Mouse (Mus musculus): ENCODE results near the gene Vti1a.

Gene Vti1a

DNA sequence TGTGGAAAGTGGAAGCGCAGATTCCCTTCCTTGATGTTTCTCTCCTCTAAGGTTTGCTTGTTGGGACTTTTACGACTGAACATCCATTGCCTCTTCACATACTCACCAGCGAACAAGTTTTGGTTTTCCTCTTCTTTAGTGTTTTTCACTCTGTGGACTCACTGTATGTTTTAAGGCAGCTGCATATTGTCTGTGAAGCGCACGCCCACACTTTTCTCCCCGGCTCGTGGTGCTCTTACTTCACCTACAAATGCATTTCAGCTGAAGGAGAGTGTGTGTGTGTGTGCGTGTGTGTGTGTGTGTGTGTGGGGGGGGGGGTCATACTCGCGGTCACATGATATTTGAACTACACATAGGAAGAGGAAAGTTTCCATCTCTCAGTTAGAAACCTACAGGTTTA is 21.6 kb downstream of the Vti1a start:
- TF ChIP-seq NANOG (IDR thresholded peaks at IDR 0.05; ENCODE audit: borderline replicate concordance, low read length) (no peak), CTCF (conservative IDR thresholded peaks at IDR 0.05; ENCODE audit: low read length) (no peak)

GRCm38 (mm10) chr19:55340521-55340920 is 24.4 kb downstream of the Vti1a start:
- H3K27me3 ChIP-seq (ENCODE audit: insufficient read depth, low read length), result no peaks in the 10 kb centered on the region
- H3K9me3 ChIP-seq (ENCODE audit: low read length), result no peaks in the 10 kb centered on the region
- H3K4me3 ChIP-seq (replicated peaks; ENCODE audit: low read length), result no peak overlapping the region
- peaks cover 5% of the 10 kb centered on the region; the same call in 1 of the 2 replicates for H3K36me3 ChIP-seq (ENCODE audit: insufficient read depth, low read length)
- no peak for TF ChIP-seq NANOG (IDR thresholded peaks at IDR 0.05; ENCODE audit: borderline replicate concordance, low read length)
- no peak for TF ChIP-seq CTCF (conservative IDR thresholded peaks at IDR 0.05; ENCODE audit: low read length)
- no peak for TF ChIP-seq POU5F1 (IDR thresholded peaks at IDR 0.05; ENCODE audit: borderline replicate concordance, low read length)
- no peaks in the 10 kb centered on the region for H3K4me1 ChIP-seq (replicated peaks; ENCODE audit: low read depth, low read length)

More for the DNA sequence above, 21.6 kb downstream of the Vti1a start:
- no peaks in the 10 kb centered on the region for H3K9me3 ChIP-seq (ENCODE audit: low read length)
- H3K4me3 ChIP-seq (replicated peaks; ENCODE audit: low read length), result no peak overlapping the region
- peaks cover 8% of the 10 kb centered on the region; the same call in 1 of the 2 replicates for H3K36me3 ChIP-seq (ENCODE audit: insufficient read depth, low read length)
- H3K4me1 ChIP-seq (replicated peaks; ENCODE audit: low read depth, low read length), result peaks cover 6% of the 10 kb centered on the region; the same call in 1 of the 2 replicates
- H3K27me3 ChIP-seq (ENCODE audit: insufficient read depth, low read length), result no peaks in the 10 kb centered on the region

- H3K4me1 ChIP-seq (replicated peaks; ENCODE audit: low read depth, low read length), result no peaks in the 10 kb centered on the region
- peaks cover 5% of the 10 kb centered on the region; the same call in 1 of the 2 replicates for H3K36me3 ChIP-seq (ENCODE audit: insufficient read depth, low read length)
- no peak for TF ChIP-seq NANOG (IDR thresholded peaks at IDR 0.05; ENCODE audit: borderline replicate concordance, low read length)
- TF ChIP-seq CTCF (conservative IDR thresholded peaks at IDR 0.05; ENCODE audit: low read length), result no peak
- no peak for TF ChIP-seq POU5F1 (IDR thresholded peaks at IDR 0.05; ENCODE audit: borderline replicate concordance, low read length)
- no peaks in the 10 kb centered on the region for H3K9me3 ChIP-seq (ENCODE audit: low read length)
- H3K27me3 ChIP-seq (ENCODE audit: insufficient read depth, low read length), result no peaks in the 10 kb centered on the region
- no peak overlapping the region for H3K4me3 ChIP-seq (replicated peaks; ENCODE audit: low read length)
Measured at GRCm38 (mm10) chr19:55341377-55341776, 25.3 kb downstream of the Vti1a start.

GRCm38 (mm10) chr19:55342423-55342822 is 26.3 kb downstream of the Vti1a start:
- Histone ChIP-seq H3K36me3 (ENCODE audit: insufficient read depth, low read length) (no peaks in the 10 kb centered on the region), H3K9me3 (ENCODE audit: low read length) (no peaks in the 10 kb centered on the region), H3K27me3 (ENCODE audit: insufficient read depth, low read length) (no peaks in the 10 kb centered on the region), H3K4me3 (replicated peaks; ENCODE audit: low read length) (no peak overlapping the region), H3K4me1 (replicated peaks; ENCODE audit: low read depth, low read length) (no peaks in the 10 kb centered on the region)
- TF ChIP-seq NANOG (IDR thresholded peaks at IDR 0.05; ENCODE audit: borderline replicate concordance, low read length) (no peak), CTCF (conservative IDR thresholded peaks at IDR 0.05; ENCODE audit: low read length) (no peak), POU5F1 (IDR thresholded peaks at IDR 0.05; ENCODE audit: borderline replicate concordance, low read length) (no peak)

DNA sequence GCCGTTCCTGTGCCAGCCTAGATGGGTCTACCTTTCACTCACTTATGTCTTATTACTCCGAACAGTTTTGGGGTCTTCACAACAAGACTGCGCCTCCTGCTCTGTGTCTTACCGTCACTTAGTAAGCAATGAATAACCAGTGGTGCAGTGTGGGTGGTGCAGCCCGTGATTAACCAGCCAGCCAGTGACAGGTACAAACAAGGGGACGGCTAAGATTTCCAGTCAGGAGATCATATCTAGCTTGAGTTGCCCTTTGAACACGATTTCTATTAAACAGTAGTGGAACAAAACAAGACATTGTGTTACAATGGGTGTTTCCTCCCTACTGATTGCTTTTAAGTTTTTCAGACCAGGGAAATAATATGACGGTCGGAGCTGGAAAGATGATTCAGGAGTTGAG is 27.2 kb downstream of the Vti1a start:
- H3K4me3 ChIP-seq (replicated peaks; ENCODE audit: low read length), result no peak overlapping the region
- TF ChIP-seq CTCF (conservative IDR thresholded peaks at IDR 0.05; ENCODE audit: low read length), result no peak
- TF ChIP-seq NANOG (IDR thresholded peaks at IDR 0.05; ENCODE audit: borderline replicate concordance, low read length), result no peak
- TF ChIP-seq POU5F1 (IDR thresholded peaks at IDR 0.05; ENCODE audit: borderline replicate concordance, low read length), result no peak
- no peaks in the 10 kb centered on the region for H3K27me3 ChIP-seq (ENCODE audit: insufficient read depth, low read length)
- H3K4me1 ChIP-seq (replicated peaks; ENCODE audit: low read depth, low read length), result no peaks in the 10 kb centered on the region
- no peaks in the 10 kb centered on the region for H3K36me3 ChIP-seq (ENCODE audit: insufficient read depth, low read length)
- H3K9me3 ChIP-seq (ENCODE audit: low read length), result no peaks in the 10 kb centered on the region

- no peaks in the 10 kb centered on the region for H3K27me3 ChIP-seq (ENCODE audit: insufficient read depth, low read length)
Measured at GRCm38 (mm10) chr19:55348187-55348586, 32.1 kb downstream of the Vti1a start.

GRCm38 (mm10) chr19:55350673-55351378 is 34.7 kb downstream of the Vti1a start:
- H3K9me3 ChIP-seq (ENCODE audit: low read length), result no peaks in the 10 kb centered on the region
- TF ChIP-seq CTCF (conservative IDR thresholded peaks at IDR 0.05; ENCODE audit: low read length) (no peak), POU5F1 (IDR thresholded peaks at IDR 0.05; ENCODE audit: borderline replicate concordance, low read length) (no peak), NANOG (IDR thresholded peaks at IDR 0.05; ENCODE audit: borderline replicate concordance, low read length) (no peak)
- H3K27me3 ChIP-seq (ENCODE audit: insufficient read depth, low read length), result no peaks in the 10 kb centered on the region
- H3K4me1 ChIP-seq (replicated peaks; ENCODE audit: low read depth, low read length), result no peaks in the 10 kb centered on the region
- H3K4me3 ChIP-seq (replicated peaks; ENCODE audit: low read length), result no peak overlapping the region
- H3K36me3 ChIP-seq (ENCODE audit: insufficient read depth, low read length), result peaks cover 3% of the 10 kb centered on the region; the same call in 1 of the 2 replicates

More at GRCm38 (mm10) chr19:55348187-55348586, 32.1 kb downstream of the Vti1a start:
- H3K9me3 ChIP-seq (ENCODE audit: low read length), result no peaks in the 10 kb centered on the region
- H3K36me3 ChIP-seq (ENCODE audit: insufficient read depth, low read length), result peaks cover 3% of the 10 kb centered on the region; the same call in 1 of the 2 replicates
- TF ChIP-seq POU5F1 (IDR thresholded peaks at IDR 0.05; ENCODE audit: borderline replicate concordance, low read length) (no peak), NANOG (IDR thresholded peaks at IDR 0.05; ENCODE audit: borderline replicate concordance, low read length) (no peak), CTCF (conservative IDR thresholded peaks at IDR 0.05; ENCODE audit: low read length) (no peak)
- no peak overlapping the region for H3K4me3 ChIP-seq (replicated peaks; ENCODE audit: low read length)
- H3K4me1 ChIP-seq (replicated peaks; ENCODE audit: low read depth, low read length), result no peaks in the 10 kb centered on the region

GRCm38 (mm10) chr19:55362606-55363005 is 46.5 kb downstream of the Vti1a start:
- H3K27me3 ChIP-seq (ENCODE audit: insufficient read depth, low read length), result no peaks in the 10 kb centered on the region
- no peak overlapping the region for H3K4me3 ChIP-seq (replicated peaks; ENCODE audit: low read length)
- H3K4me1 ChIP-seq (replicated peaks; ENCODE audit: low read depth, low read length), result no peaks in the 10 kb centered on the region
- no peak for TF ChIP-seq CTCF (conservative IDR thresholded peaks at IDR 0.05; ENCODE audit: low read length)
- TF ChIP-seq NANOG (IDR thresholded peaks at IDR 0.05; ENCODE audit: borderline replicate concordance, low read length), result no peak
- no peak for TF ChIP-seq POU5F1 (IDR thresholded peaks at IDR 0.05; ENCODE audit: borderline replicate concordance, low read length)
- no peaks in the 10 kb centered on the region for H3K9me3 ChIP-seq (ENCODE audit: low read length)
- H3K36me3 ChIP-seq (ENCODE audit: insufficient read depth, low read length), result no peaks in the 10 kb centered on the region
